Mouse (Mus musculus): ENCODE results near the gene Cage1. TPM values are rescaled to one million over a fixed set of nuclear protein-coding genes. Genes with fewer than 3 reads are reported as not detected.

Gene Cage1
- total and polyA plus RNA-seq, 3 experiments = 0.12 to 2.3 (median 1.6) TPM

DNA sequence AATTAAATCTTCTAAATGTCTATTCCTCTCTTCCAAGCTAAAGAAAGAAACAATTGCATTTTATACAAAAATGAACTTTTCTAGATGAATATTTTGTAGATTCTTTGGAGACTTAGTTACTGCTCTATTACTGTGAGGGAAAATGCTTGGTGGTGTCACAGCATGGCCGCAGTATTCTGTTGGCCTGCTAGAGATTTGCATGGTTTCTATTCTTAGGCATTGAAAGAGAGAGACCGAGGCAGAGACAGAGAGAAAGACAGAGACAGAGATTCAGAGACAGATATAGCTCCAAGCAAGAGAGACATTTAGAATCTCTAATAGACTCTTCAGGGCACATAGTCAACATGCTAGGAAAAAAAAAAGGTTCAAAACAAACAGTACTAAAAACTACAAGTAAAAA, 28.9 kb downstream of the Cage1 start:
- DNase-seq = no peak
- Histone ChIP-seq H3K4me3 (no peak overlapping the region), H3K4me1 (ENCODE audit: control insufficient read depth, insufficient read depth, low read length) (no peaks in the 10 kb centered on the region), H3K36me3 (ENCODE audit: control insufficient read depth, insufficient read depth, low read length) (no peaks in the 10 kb centered on the region), H3K27me3 (ENCODE audit: control insufficient read depth, insufficient read depth, low read length) (no peaks in the 10 kb centered on the region), H3K79me2 (replicated peaks; ENCODE audit: control insufficient read depth, insufficient read depth, low read length) (no peaks in the 10 kb centered on the region), H3K27ac (no peak overlapping the region), H3K9ac (ENCODE audit: low read depth, low read length) (no peak overlapping the region)
- WGBS = 81% methylated on average over 2 of the region's 2 CpGs
- no peak for TF ChIP-seq CTCF (IDR thresholded peaks at IDR 0.05)
- no peak for TF ChIP-seq EP300 (IDR thresholded peaks at IDR 0.05; ENCODE audit: insufficient read depth, low read depth, low read length)
- TF ChIP-seq POLR2A (IDR thresholded peaks at IDR 0.05; ENCODE audit: insufficient read depth, low read depth, low read length) = no peak
- intact Hi-C loops (cut with DNase I) = no loop called here

DNA sequence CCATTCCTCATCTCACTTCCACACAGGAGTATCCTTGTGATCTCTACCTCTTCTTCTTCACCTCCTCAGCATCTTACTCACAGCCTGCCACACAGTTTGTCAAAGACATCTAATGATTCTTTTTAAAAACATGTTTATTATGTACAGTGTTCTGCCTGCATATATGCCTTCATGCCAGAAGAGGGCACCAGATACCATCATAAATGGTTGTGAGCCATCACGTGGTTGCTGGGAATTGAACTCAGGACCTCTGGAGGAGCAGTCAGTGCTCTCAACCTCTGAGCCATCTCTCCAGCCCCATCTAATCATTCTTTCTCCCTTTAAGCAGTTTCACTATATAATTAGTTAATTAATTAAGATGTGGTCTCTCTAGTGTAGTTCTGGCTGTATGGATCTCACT, 34.4 kb downstream of the Cage1 start:
- 48% methylated on average over 1 of the region's 1 CpGs for WGBS

DNA sequence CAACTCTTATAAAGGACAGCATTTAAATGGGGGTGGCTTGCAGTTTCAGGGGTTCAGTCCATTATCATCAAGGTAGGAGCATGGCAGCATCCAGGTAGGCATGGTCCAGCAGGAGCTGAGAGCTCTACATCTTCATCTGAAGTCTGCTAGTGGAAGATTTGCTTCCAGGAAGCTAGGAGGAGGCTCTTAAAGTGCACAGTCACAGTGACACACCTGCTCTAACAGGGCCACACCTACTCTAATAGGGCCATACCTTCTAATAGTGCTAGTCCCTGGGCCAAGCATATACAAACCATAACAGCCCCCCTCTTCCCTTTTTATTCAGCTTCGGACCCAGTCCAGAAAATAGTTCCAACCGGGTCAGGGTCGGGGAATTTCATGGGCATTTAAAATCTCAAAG, 37.2 kb downstream of the Cage1 start:
- no peaks in the 10 kb centered on the region for H3K79me2 ChIP-seq (replicated peaks; ENCODE audit: control insufficient read depth, insufficient read depth, low read length)
- H3K4me3 ChIP-seq = no peak overlapping the region
- no peak for DNase-seq
- intact Hi-C loops (cut with DNase I) = no loop called here
- H3K4me1 ChIP-seq (ENCODE audit: control insufficient read depth, insufficient read depth, low read length) = no peaks in the 10 kb centered on the region
- 84% methylated on average over 3 of the region's 3 CpGs for WGBS
- no peaks in the 10 kb centered on the region for H3K36me3 ChIP-seq (ENCODE audit: control insufficient read depth, insufficient read depth, low read length)
- TF ChIP-seq POLR2A (IDR thresholded peaks at IDR 0.05; ENCODE audit: insufficient read depth, low read depth, low read length) = no peak
- no peak for TF ChIP-seq EP300 (IDR thresholded peaks at IDR 0.05; ENCODE audit: insufficient read depth, low read depth, low read length)
- no peak for TF ChIP-seq CTCF (IDR thresholded peaks at IDR 0.05)
- no peak overlapping the region for H3K27ac ChIP-seq
- H3K9ac ChIP-seq (ENCODE audit: low read depth, low read length) = no peak overlapping the region
- no peaks in the 10 kb centered on the region for H3K27me3 ChIP-seq (ENCODE audit: control insufficient read depth, insufficient read depth, low read length)

More for the DNA sequence above, 34.4 kb downstream of the Cage1 start:
- no peak overlapping the region for H3K4me3 ChIP-seq
- no peaks in the 10 kb centered on the region for H3K4me1 ChIP-seq (ENCODE audit: control insufficient read depth, insufficient read depth, low read length)
- no peaks in the 10 kb centered on the region for H3K36me3 ChIP-seq (ENCODE audit: control insufficient read depth, insufficient read depth, low read length)
- H3K27me3 ChIP-seq (ENCODE audit: control insufficient read depth, insufficient read depth, low read length) = no peaks in the 10 kb centered on the region
- intact Hi-C loops (cut with DNase I) = no loop called here
- no peak for DNase-seq
- no peaks in the 10 kb centered on the region for H3K79me2 ChIP-seq (replicated peaks; ENCODE audit: control insufficient read depth, insufficient read depth, low read length)
- no peak overlapping the region for H3K27ac ChIP-seq
- no peak overlapping the region for H3K9ac ChIP-seq (ENCODE audit: low read depth, low read length)
- TF ChIP-seq EP300 (IDR thresholded peaks at IDR 0.05; ENCODE audit: insufficient read depth, low read depth, low read length) (no peak), CTCF (IDR thresholded peaks at IDR 0.05) (peak; percentile 36), POLR2A (IDR thresholded peaks at IDR 0.05; ENCODE audit: insufficient read depth, low read depth, low read length) (no peak)

- DNase-seq = no peak
- peak overlapping the region; percentile 94 for H3K4me3 ChIP-seq
- 8% methylated on average over 7 of the region's 7 CpGs for WGBS
- no peaks in the 10 kb centered on the region for H3K36me3 ChIP-seq (ENCODE audit: control insufficient read depth, insufficient read depth, low read length)
- H3K27ac ChIP-seq = peak overlapping the region; percentile 48
- TF ChIP-seq EP300 (IDR thresholded peaks at IDR 0.05; ENCODE audit: insufficient read depth, low read depth, low read length) (no peak), POLR2A (IDR thresholded peaks at IDR 0.05; ENCODE audit: insufficient read depth, low read depth, low read length) (no peak), CTCF (IDR thresholded peaks at IDR 0.05) (no peak)
- intact Hi-C loops (cut with DNase I) = loop anchor here (1.0 kb wide), 1 partner anchor 43 kb away; the partner anchor contains the start of gene Cage1
- no peaks in the 10 kb centered on the region for H3K79me2 ChIP-seq (replicated peaks; ENCODE audit: control insufficient read depth, insufficient read depth, low read length)
- H3K27me3 ChIP-seq (ENCODE audit: control insufficient read depth, insufficient read depth, low read length) = no peaks in the 10 kb centered on the region
- no peak overlapping the region; the same call in 1 of the 2 replicates for H3K9ac ChIP-seq (ENCODE audit: low read depth, low read length)
- peaks cover 2% of the 10 kb centered on the region for H3K4me1 ChIP-seq (ENCODE audit: control insufficient read depth, insufficient read depth, low read length)
Observed at GRCm38 (mm10) chr13:37994405-37994749, 42.5 kb downstream of the Cage1 start.

GRCm38 (mm10) chr13:37993704-37994404, 43.0 kb downstream of the Cage1 start, which contains the start of gene Ssr1:
Ssr1 (minus strand) TSS chr13:37994217.
- TF ChIP-seq POLR2A (IDR thresholded peaks at IDR 0.05; ENCODE audit: insufficient read depth, low read depth, low read length) (peak; percentile 81), CTCF (IDR thresholded peaks at IDR 0.05) (no peak; the same call in 1 of the 2 replicates), EP300 (IDR thresholded peaks at IDR 0.05; ENCODE audit: insufficient read depth, low read depth, low read length) (no peak)
- intact Hi-C loops (cut with DNase I) = loop anchor here (1.0 kb wide), 1 partner anchor 43 kb away; the partner anchor contains the start of gene Cage1
- under 1% methylated on average over 86 of the region's 89 CpGs for WGBS
- Histone ChIP-seq H3K36me3 (ENCODE audit: control insufficient read depth, insufficient read depth, low read length) (no peaks in the 10 kb centered on the region), H3K4me3 (peak within 1 kb of the TSS; percentile 94), H3K4me1 (ENCODE audit: control insufficient read depth, insufficient read depth, low read length) (peaks cover 2% of the 10 kb centered on the region), H3K27me3 (ENCODE audit: control insufficient read depth, insufficient read depth, low read length) (no peaks in the 10 kb centered on the region), H3K79me2 (replicated peaks; ENCODE audit: control insufficient read depth, insufficient read depth, low read length) (no peaks in the 10 kb centered on the region), H3K9ac (ENCODE audit: low read depth, low read length) (peak within 1 kb of the TSS; percentile 96), H3K27ac (peak within 1 kb of the TSS; percentile 87)
- DNase-seq = peak; percentile 97 to 98

DNA sequence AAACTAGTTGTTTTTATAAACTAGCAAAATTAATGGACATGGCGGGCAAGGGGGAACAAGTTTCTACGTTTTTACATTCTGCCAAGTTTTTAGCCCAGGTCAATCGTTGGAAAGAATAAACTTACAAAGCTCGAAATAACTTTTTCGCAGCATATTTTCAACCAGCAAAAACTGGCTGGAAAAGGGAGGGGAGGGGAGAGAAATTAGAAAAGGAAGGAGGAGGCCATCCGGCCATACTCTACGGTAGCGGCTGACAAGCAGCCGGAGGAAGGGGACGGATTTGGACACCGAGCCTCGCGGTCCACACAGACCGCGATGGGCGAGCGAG, 43.5 kb downstream of the Cage1 start:
- H3K36me3 ChIP-seq (ENCODE audit: control insufficient read depth, insufficient read depth, low read length) = no peaks in the 10 kb centered on the region
- under 1% methylated on average over 17 of the region's 17 CpGs for WGBS
- DNase-seq = no peak
- intact Hi-C loops (cut with DNase I) = no loop called here
- no peaks in the 10 kb centered on the region for H3K79me2 ChIP-seq (replicated peaks; ENCODE audit: control insufficient read depth, insufficient read depth, low read length)
- peak overlapping the region; percentile 94 for H3K4me3 ChIP-seq
- H3K9ac ChIP-seq (ENCODE audit: low read depth, low read length) = peak overlapping the region; percentile 96
- no peaks in the 10 kb centered on the region for H3K27me3 ChIP-seq (ENCODE audit: control insufficient read depth, insufficient read depth, low read length)
- H3K27ac ChIP-seq = peak overlapping the region; percentile 87
- TF ChIP-seq EP300 (IDR thresholded peaks at IDR 0.05; ENCODE audit: insufficient read depth, low read depth, low read length) = no peak
- TF ChIP-seq POLR2A (IDR thresholded peaks at IDR 0.05; ENCODE audit: insufficient read depth, low read depth, low read length) = no peak
- TF ChIP-seq CTCF (IDR thresholded peaks at IDR 0.05) = no peak
- peaks cover 2% of the 10 kb centered on the region for H3K4me1 ChIP-seq (ENCODE audit: control insufficient read depth, insufficient read depth, low read length)

Measured in heart, adult 2 months (tissue).